Mouse (Mus musculus): ENCODE measurements at regions not wholly inside any gene's neighbourhood (a gene's known extent, or its start where the extent isn't known, plus 50 kb on each side); places are given as distances from the start of the nearest gene placed in this dataset.

DNA sequence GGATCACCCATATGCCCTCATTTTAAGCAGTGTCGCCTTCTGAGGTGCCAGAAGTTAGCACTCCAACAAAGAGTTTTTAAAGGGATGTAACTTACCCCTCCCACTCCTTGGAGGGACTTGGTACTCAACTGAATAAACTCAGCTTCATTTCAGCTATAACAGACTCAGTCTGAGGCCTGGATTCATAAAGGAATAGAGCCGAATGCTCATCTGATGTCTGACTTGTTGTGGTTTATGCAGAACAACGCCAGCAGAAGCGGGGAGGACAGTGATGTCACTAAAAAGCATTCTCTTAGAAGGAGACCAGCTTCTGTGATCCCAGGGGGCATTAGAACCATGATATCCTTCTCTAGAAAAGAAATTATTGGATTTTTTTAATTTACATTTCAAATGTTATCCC is 409.0 kb upstream of the Jarid2 start:
- in situ Hi-C loops (cut with MboI, MseI): loop anchor here in 1 of 2 experiments (5.0 kb wide), 1 partner anchor 543 kb away; no protein-coding TSS in a partner anchor

DNA sequence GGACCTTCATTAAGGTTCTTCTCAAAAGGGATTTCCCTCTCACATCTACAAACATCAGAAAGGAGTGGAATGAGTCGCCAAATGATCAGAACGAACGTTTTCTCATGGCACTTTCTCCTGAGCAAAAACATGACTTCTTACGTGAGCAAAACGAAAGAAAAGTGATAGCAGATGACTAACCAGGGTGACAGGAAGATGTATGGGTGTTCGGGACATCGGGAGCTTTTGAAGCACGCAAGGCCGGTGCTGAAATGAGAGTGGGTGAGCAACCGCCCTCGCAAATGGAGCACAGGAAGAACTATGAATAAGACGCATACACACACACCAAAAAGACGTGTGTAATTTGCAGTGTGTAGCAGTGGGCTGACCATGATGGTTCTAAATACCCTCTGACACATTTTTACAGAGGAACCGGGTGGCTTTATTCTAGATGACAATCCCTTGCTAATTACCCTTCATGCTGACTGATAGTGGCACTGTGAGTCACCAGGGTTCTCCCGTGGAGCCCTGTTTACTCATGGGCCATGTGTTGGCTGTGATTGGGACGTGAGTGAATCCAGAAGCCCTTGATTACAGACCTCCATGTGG is 408.2 kb upstream of the Jarid2 start:
- in situ Hi-C loops (cut with MboI, MseI): loop anchor here in 1 of 2 experiments (5.0 kb wide), 1 partner anchor 544 kb away; no protein-coding TSS in a partner anchor

DNA sequence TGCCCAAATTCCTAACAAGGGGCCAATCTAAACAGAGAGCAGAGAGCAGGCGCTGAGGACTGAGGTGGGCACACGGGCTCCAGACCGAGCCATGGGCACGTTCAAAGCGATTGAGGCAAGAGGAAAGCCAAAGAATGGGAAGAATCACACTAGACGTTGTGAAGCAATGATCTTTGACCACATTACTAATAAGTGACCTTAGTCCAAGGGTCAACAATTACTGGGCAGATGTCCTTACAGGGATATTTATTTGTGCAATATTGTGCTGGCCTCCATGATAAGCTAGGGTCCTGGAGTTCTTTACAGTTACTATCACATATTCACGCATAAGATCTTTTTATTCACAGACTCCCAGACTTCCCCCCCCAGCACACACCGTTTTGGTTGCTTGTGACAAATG is 400.9 kb upstream of the Jarid2 start:
- in situ Hi-C loops (cut with MboI, MseI): no loop called here

DNA sequence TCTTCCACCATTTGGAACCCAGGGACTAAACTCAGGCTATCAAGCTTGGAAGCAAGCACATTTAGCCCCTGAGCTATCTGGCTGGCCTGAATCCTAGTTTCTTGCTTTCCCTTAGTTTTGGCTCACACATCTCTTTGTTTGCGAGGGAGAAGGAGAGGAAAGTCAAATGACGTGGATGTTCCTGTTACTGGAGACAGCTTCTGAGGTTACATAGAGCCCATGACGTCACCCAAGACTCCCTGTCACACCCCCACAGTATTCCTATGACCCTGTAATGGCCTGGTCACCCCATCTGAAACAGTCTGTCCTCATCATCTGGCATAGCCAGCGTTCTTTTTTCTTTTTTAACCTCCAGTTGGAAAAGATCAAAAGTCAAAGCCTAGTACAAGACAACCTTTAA is 400.1 kb upstream of the Jarid2 start:
- in situ Hi-C loops (cut with MboI, MseI): no loop called here

DNA sequence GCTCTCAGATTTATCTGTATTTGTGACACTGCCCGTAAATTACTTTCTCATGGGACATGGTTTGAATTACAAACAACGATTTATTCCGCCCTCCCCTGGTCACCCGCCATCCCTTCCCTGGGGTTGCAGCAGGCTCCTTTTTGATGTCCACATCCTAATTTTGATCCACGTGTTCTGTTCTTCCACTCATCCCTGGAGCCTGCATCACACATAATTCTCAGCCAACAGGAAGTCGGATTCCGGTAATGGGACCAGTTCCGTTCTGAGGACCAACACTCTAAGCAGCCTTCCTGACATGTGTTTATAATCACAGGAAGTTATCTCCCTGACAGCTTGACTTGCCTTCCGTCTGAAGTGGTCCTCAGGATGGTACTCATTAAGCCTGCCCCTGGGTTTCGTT is 399.6 kb upstream of the Jarid2 start:
- in situ Hi-C loops (cut with MboI, MseI): loop anchor here in 1 of 2 experiments (10.0 kb wide), 1 partner anchor 735 kb away; no protein-coding TSS in a partner anchor

DNA sequence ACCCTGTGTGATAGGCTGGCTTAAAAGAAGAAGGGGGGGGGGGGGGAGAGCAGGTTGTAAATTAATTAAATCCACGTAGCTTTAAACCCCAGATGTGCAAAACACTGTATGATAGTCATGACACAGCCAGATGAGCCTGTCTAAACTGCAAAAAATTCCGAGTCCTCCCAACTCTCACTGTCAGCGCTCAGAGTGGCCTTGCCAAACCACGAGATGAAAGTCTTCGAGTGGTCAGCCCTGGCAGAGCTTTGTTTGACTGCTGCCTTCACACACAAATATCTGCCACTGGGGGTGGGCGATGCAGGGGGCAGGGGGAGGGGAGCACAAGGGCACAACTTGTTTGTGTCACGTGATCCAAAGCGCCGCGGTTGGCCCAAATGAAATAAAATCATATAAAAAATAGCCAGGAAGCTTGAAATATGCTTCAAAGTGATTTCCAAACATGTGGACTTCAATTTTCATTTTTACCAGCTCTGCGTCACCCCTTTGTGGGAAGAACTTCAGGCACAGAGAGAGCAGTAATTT is 396.5 kb upstream of the Jarid2 start:
- in situ Hi-C loops (cut with MboI, MseI): loop anchor here in 1 of 2 experiments (10.0 kb wide), 1 partner anchor 738 kb away; no protein-coding TSS in a partner anchor

DNA sequence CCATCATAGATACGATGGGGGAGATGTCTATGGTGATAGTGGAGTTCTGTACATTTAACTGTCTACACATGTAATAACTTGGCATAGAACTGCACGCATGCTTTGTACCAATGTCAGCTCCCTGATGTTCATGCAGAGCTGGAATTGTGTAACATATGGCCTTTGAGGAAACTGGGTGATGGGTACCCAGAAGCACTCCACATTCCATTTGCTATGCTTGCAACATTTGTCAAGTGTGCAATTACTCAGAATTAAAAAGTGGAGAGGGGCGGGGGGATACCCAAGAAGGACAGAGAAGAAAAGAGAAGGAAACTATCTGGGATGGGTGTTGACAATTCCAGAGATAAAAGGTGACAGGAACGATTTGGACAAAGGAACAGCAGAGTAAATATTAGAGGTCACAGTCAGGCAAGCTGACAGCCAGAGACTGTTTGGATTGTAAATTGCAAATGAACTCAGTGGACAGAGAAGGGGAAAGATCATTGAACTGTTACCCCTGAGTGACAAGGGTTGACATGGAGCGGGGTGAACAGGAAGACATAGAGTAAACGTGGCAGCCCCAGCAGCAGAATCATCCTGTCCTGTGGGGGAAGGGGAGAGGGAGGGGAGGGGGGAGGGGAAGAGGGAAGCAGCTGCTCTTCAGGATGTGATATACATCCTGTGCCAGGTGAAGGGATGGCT is 390.1 kb upstream of the Jarid2 start:
- in situ Hi-C loops (cut with MboI, MseI): loop anchor here in 1 of 2 experiments (10.0 kb wide), 1 partner anchor 744 kb away; no protein-coding TSS in a partner anchor

DNA sequence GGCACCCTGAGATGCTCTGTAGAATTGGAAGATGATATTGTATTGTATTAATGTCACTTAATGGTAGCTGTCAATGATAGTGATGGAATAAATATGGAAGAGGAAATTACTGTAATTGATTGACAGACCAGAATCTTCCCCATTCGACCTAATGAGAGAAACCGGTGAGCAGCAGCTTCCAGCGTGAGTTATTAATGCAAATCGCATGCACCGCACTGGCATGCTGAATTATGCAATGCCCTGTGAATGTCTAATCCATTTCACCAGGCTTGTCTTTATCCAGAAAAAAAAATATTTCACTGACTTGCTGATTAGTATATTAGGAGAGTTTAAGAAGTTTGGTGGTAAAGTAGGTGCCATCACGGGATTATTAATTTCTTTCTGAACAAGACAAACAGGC is 384.2 kb upstream of the Jarid2 start:
- in situ Hi-C loops (cut with MboI, MseI): loop anchor here in 1 of 2 experiments (5.0 kb wide), 1 partner anchor 53 kb away; no protein-coding TSS in a partner anchor

DNA sequence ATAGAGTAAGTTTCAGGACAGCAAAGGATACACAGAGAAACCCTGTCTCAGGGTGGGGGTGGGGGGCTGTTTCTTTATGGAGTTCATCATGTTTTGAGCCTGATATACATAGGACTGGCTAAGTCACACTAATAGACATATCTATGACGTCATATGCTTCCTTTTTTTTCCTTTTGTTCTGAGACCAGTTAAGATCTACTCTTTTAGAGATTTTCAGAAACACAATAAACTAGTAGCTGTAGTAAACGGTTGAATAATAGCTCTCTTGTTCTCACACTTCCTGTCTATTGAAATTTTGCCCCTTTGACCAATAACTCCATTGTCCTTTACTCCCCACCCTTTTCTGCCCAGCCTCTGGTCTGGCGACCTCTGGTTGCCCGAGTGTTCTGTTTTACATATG is 382.6 kb upstream of the Jarid2 start:
- in situ Hi-C loops (cut with MboI, MseI): loop anchor here in 1 of 2 experiments (5.0 kb wide), 1 partner anchor 54 kb away; no protein-coding TSS in a partner anchor

DNA sequence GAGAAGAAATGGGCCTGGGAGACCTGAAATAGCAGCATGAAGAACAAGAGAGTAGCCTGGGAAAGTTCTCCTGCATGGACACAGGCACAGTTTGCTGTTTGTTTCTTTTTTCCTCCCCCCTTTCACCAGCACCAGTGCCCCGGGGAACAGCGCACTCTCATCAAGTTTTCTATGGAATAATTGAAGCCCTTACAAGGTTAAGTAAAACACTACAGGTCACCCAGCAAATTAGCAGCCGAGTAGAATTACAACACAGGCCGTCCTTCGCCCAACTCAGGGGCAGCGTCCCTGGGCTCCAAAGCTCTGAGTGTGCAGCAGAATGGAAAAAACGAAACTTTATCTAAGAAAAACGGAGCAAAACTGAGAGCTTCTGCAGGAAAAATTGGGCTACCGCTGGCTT is 381.6 kb upstream of the Jarid2 start:
- in situ Hi-C loops (cut with MboI, MseI): loop anchor here in 1 of 2 experiments (5.0 kb wide), 1 partner anchor 55 kb away; no protein-coding TSS in a partner anchor

DNA sequence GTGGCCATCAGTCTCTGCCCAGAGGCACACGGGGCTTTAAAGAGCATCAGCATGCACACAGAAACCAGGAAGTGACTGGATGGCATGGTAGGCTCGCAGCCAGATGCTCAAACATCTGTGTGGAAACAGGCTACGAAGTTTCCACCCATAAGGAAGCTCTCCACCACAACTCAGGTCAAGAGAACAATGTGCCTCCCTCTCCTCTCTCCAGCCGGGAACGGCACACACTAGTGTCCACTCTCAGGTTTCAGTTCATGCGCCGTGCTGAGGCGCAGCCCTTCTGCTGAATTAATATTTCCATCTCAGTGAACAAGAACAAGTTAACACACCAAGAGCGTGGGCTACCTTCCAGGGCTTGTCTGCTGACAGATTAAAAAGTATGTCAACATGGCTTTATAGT is 375.4 kb upstream of the Jarid2 start:
- in situ Hi-C loops (cut with MboI, MseI): no loop called here

DNA sequence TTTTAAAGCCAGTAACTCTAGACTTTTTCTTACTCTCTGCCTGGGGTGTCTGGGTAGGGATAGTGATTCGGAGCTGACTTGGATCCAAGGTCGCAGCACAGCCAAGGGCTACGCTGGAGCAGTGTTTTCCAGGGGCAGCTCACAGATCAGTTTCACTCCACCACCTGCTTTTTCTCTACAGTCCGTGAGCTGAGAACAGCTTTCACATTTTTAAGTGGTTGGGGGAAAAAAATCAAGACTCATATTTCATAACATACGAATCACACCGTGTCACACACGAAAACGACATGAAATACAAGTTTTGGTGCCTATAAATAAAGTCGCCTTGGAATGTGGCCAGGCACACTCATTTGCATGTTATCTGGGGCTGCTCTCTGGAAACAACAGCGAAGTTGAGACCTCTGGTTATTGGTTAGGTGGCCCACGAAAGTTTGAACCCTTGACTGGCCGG is 373.5 kb upstream of the Jarid2 start:
- in situ Hi-C loops (cut with MboI, MseI): no loop called here

DNA sequence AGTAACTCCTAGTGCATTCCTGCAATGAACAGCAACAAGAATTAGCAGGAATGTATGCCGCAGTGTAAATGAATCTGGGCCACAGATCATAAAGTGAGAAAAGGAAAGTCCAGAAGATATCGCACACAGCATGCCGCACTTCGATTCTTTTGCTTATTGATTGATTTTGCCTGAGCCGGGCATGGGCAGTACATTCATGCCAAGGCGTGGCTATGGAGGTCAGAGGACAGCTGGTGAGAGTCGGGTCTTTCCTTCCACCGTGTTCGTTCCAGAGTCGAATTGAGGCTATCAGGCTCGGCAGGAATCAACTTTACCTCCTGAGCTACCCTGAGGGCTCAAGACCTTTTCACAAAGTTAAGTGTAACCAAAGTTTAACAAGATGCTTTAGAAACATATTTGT is 372.3 kb upstream of the Jarid2 start:
- in situ Hi-C loops (cut with MboI, MseI): no loop called here

DNA sequence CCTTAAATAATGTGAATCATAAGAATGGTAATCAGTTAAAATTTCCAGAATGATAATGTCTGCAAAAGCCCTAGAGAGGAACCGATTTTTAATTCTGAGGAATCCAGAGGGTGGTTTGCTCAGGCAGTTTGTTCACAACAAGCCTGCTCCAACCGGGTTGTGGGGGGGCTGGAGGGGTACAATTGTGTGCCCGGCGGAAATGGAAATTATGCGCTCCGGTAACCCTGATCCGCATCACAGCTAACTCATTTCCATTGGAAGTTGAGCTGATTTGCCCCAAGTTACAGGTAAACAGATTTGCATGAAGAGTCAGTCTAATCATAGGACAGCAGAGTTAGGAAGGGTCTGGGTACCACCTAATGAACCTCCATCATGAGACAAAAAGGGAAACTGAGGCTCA is 369.9 kb upstream of the Jarid2 start:
- in situ Hi-C loops (cut with MboI, MseI): no loop called here

DNA sequence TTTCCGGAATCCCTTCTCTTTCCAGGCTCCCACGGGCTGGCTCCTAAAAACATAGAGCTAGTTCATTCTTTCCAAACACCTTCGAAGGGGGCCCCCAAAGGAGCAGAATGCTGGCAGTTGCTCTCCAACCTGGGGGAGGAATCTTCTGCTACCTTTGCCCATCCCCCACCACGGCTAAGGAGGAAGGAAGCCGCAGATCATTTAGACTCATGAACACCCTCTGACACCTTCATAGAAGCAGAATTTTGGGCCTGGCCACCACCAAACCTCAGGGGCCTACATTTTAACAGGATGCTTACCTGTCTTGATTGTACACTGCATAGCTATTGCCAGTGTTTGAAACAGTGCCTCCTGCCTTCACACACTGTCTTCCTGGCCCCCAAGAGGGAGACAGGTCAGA is 369.3 kb upstream of the Jarid2 start:
- in situ Hi-C loops (cut with MboI, MseI): no loop called here

DNA sequence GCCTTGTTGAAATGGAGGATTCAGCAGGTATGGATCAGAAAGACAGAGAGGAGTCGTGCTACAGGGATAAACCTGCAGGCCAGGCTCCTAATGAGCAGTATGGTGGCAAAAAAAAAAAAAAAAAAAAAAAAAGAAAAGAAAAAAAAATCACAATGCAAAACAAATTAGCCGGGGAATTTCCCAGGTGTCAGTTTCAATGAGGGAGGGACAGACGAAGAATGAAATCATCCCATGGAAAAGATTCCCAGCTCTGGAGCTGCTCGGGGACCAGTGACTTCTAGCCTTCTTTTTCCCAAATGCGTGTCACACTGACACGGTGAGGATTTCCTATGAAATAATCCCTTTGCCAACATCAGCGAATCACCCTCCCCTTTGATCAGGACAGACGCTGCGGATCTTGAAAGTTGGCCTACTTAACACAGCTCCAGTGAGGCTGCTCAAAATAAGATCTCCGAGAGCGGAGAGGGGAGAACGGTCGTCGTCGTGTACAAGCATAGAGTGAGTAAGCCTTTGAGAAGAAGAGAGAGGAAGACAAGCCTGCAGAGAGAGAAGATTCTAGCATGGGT is 368.5 kb upstream of the Jarid2 start:
- in situ Hi-C loops (cut with MboI, MseI): no loop called here

DNA sequence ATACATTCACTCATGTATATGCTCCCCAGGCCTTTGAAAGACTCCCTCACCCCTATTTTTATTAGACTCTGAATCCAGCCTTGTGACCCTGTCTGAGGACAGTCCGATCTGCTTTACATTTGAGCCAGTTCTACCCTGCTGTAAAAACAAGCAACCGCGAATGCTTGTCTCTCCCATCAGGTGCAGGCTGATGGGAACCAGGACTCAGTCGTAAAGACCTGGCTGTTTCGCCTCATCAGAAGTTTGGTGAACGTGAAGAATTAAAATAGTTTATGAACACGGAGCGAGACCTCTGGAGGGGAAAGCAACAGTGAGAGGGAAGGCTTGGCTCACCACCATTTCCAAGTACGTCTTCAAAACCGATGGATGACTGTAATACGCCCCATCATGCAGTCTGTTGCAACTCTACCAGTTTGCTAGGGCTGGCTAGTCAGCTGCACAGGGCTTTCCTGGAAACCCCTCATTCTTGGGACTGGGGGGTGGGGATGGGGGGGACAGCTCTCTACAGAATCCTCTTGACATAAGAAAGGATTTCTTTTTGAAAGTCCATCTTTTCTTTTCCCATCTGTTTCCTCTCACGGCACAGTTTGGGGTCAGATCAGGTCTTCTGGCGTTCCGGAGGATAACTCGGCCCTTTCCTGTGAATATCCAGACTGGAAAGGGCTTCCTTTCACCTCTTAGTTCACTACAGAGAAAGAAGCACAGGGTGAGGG is 366.8 kb upstream of the Jarid2 start:
- in situ Hi-C loops (cut with MboI, MseI): no loop called here

DNA sequence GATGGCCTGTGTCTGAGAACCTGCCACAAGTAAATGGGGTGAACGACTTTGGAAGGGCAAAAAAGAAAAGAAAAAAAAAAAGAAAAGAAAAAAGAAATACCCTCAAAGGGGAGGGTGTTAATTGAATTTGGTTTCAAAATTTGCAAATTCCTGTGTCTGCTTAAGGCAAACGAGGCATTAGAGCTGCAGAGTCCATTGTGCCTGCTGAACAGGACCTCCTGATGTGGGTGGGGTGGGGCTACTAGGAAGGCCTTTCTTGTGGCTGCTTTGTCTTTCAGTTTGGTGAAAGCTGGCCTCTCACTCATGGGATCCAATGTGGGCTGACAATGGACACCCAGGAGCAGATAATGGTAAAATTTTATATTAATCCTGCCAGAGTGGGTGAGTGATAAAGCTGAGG is 366.3 kb upstream of the Jarid2 start:
- in situ Hi-C loops (cut with MboI, MseI): no loop called here

DNA sequence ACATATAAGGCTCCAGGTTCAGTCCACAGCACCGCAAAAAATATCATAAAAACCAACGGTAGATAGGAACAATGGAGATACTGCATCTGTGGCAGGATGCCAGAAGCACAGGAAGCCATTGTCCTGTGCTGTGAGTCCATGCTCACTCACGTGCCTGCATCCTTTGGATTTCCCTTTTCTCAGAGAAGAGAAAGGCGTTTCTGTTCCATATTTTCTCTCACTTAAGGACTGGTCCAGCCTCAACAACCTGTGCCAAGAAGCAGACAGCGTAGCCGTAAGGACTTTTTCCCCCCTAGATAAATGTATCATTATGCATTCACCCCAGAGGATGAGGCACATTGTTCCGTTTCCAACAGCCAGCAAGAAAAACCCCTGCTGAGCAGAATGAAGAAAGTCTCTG is 360.0 kb upstream of the Jarid2 start:
- in situ Hi-C loops (cut with MboI, MseI): no loop called here

DNA sequence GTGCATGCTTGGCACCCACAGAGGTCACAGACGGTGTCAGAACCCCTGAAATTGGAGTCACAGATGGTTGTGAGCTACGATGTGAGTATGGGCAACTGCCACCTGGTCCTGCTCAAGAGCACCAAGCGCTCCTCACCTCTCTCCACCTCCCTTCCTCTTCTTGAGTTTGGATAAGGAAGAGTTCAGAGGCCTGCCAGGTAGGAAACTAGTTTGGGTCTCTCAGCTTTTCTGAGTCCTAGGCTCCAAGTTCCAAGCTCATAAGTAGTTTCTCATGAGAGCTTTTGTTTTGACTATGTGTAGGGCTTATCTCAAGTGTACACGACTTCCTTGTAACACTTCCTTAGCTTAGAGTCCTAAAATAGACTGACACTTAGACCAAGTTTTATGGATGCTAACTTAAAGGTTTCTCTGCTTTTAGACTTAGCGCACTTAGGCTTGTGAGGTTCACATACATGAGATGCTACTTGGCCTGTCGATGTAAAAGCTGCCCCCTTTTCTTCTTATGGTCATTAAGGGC is 356.9 kb upstream of the Jarid2 start:
- in situ Hi-C loops (cut with MboI, MseI): no loop called here

DNA sequence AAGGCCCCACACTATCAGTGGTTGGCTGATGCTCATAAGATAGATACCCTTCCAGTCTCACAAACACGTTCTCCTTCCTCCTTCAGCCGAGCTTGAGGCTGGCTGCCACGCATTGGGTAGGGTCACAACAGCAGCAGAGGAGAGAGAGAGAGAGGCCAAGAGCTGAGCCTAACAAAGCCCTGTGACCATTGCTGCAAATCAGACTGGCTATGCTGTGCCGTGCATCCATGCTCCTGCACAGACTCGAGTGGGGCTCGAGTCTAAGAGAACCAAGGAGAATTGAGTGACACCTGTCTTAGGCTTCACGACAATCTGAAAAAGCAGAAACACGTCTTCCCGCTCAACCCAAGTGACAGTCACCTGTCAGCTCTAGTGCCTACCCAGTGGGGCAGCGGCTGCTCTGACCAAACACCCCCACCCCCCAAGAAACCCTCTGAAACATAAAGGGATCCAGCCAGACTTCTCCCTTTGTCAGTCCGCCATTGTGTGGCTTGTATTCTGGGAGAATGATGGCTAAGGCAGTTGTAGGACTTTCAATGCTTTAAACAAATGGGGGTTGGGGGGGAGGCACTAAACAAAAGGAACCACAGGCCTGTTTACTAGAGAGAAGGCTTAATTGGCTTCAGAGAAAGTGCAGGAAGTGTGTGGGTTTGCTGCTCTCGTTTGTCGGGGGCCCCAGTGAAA is 353.7 kb upstream of the Jarid2 start:
- in situ Hi-C loops (cut with MboI, MseI): no loop called here

Data from T-helper 17 cell (primary cell).